Mouse (Mus musculus): ENCODE measurements at regions not wholly inside any gene's neighbourhood (a gene's known extent, or its start where the extent isn't known, plus 50 kb on each side); places are given as distances from the start of the nearest gene placed in this dataset.

GRCm38 (mm10) chr12:9151001-9151400, 121.2 kb downstream of the Ttc32 start:
- H3K9me3 ChIP-seq, result no peaks in the 10 kb centered on the region
- ATAC-seq (ENCODE audit: insufficient read depth, low FRiP score, low read depth), result no peak

GRCm38 (mm10) chr12:9151426-9151825, 121.6 kb downstream of the Ttc32 start:
- WGBS, result 87% methylated on average over 1 of the region's 1 CpGs
- no peaks in the 10 kb centered on the region for H3K9me3 ChIP-seq

More at GRCm38 (mm10) chr12:9151001-9151400, 121.2 kb downstream of the Ttc32 start:
- no peak overlapping the region for H3K9ac ChIP-seq
- H3K27me3 ChIP-seq (replicated peaks), result no peaks in the 10 kb centered on the region
- H3K27ac ChIP-seq, result no peak overlapping the region
- H3K4me3 ChIP-seq (replicated peaks), result no peak overlapping the region
- H3K4me1 ChIP-seq, result no peaks in the 10 kb centered on the region
- H3K4me2 ChIP-seq, result no peak overlapping the region
- H3K36me3 ChIP-seq, result no peaks in the 10 kb centered on the region

GRCm38 (mm10) chr12:9154491-9154890, 124.7 kb downstream of the Ttc32 start:
- ATAC-seq (ENCODE audit: insufficient read depth, low FRiP score, low read depth), result no peak
- H3K36me3 ChIP-seq, result no peaks in the 10 kb centered on the region
- H3K4me3 ChIP-seq (replicated peaks), result no peak overlapping the region
- H3K4me2 ChIP-seq, result no peak overlapping the region
- H3K27ac ChIP-seq, result no peak overlapping the region
- WGBS, result 81% methylated on average over 2 of the region's 2 CpGs
- H3K9me3 ChIP-seq, result no peaks in the 10 kb centered on the region
- no peaks in the 10 kb centered on the region for H3K27me3 ChIP-seq (replicated peaks)
- H3K4me1 ChIP-seq, result no peaks in the 10 kb centered on the region
- H3K9ac ChIP-seq, result no peak overlapping the region

More at GRCm38 (mm10) chr12:9151426-9151825, 121.6 kb downstream of the Ttc32 start:
- H3K36me3 ChIP-seq, result no peaks in the 10 kb centered on the region
- no peaks in the 10 kb centered on the region for H3K27me3 ChIP-seq (replicated peaks)
- H3K27ac ChIP-seq, result no peak overlapping the region
- H3K4me3 ChIP-seq (replicated peaks), result no peak overlapping the region
- no peak overlapping the region for H3K9ac ChIP-seq
- H3K4me1 ChIP-seq, result no peaks in the 10 kb centered on the region
- no peak overlapping the region for H3K4me2 ChIP-seq
- no peak for ATAC-seq (ENCODE audit: insufficient read depth, low FRiP score, low read depth)

GRCm38 (mm10) chr12:9156794-9157193, 127.0 kb downstream of the Ttc32 start:
- H3K9me3 ChIP-seq, result no peaks in the 10 kb centered on the region
- H3K4me1 ChIP-seq, result no peaks in the 10 kb centered on the region
- no peak for ATAC-seq (ENCODE audit: insufficient read depth, low FRiP score, low read depth)
- no peak overlapping the region for H3K27ac ChIP-seq
- no peaks in the 10 kb centered on the region for H3K36me3 ChIP-seq
- H3K4me3 ChIP-seq (replicated peaks), result no peak overlapping the region
- no peak overlapping the region for H3K9ac ChIP-seq
- H3K4me2 ChIP-seq, result no peak overlapping the region
- no peaks in the 10 kb centered on the region for H3K27me3 ChIP-seq (replicated peaks)

- Histone ChIP-seq H3K9me3 (no peaks in the 10 kb centered on the region), H3K9ac (no peak overlapping the region), H3K4me1 (no peaks in the 10 kb centered on the region), H3K4me3 (replicated peaks) (no peak overlapping the region), H3K36me3 (no peaks in the 10 kb centered on the region), H3K27ac (no peak overlapping the region), H3K4me2 (no peak overlapping the region), H3K27me3 (replicated peaks) (no peaks in the 10 kb centered on the region)
- no peak for ATAC-seq (ENCODE audit: insufficient read depth, low FRiP score, low read depth)
- WGBS, result 60% methylated on average over 5 of the region's 5 CpGs
Measured at GRCm38 (mm10) chr12:9158751-9159150, 129.0 kb downstream of the Ttc32 start.

- Histone ChIP-seq H3K36me3 (no peaks in the 10 kb centered on the region), H3K4me3 (replicated peaks) (no peak overlapping the region), H3K4me2 (no peak overlapping the region), H3K27ac (no peak overlapping the region), H3K9ac (no peak overlapping the region), H3K27me3 (replicated peaks) (no peaks in the 10 kb centered on the region), H3K9me3 (no peaks in the 10 kb centered on the region), H3K4me1 (no peaks in the 10 kb centered on the region)
- ATAC-seq (ENCODE audit: insufficient read depth, low FRiP score, low read depth), result no peak
- 70% methylated on average over 4 of the region's 4 CpGs for WGBS
Measured at GRCm38 (mm10) chr12:9165367-9165940, 135.7 kb downstream of the Ttc32 start.

- H3K36me3 ChIP-seq, result no peaks in the 10 kb centered on the region
- no peak overlapping the region for H3K4me3 ChIP-seq (replicated peaks)
- H3K9me3 ChIP-seq, result no peaks in the 10 kb centered on the region
- WGBS, result 50% methylated on average over 10 of the region's 10 CpGs
- H3K4me1 ChIP-seq, result no peaks in the 10 kb centered on the region
- H3K27me3 ChIP-seq (replicated peaks), result no peaks in the 10 kb centered on the region
- ATAC-seq (ENCODE audit: insufficient read depth, low FRiP score, low read depth), result peak; percentile 71; the same call in 1 of the 2 replicates
- no peak overlapping the region for H3K4me2 ChIP-seq
- H3K9ac ChIP-seq, result no peak overlapping the region
- H3K27ac ChIP-seq, result no peak overlapping the region
Measured at GRCm38 (mm10) chr12:9166218-9166908, 136.6 kb downstream of the Ttc32 start.

GRCm38 (mm10) chr12:9169008-9169407, 139.2 kb downstream of the Ttc32 start:
- Histone ChIP-seq H3K4me1 (no peaks in the 10 kb centered on the region), H3K27ac (no peak overlapping the region), H3K36me3 (no peaks in the 10 kb centered on the region), H3K9ac (no peak overlapping the region), H3K9me3 (no peaks in the 10 kb centered on the region), H3K4me3 (replicated peaks) (no peak overlapping the region), H3K27me3 (replicated peaks) (no peaks in the 10 kb centered on the region), H3K4me2 (no peak overlapping the region)
- ATAC-seq (ENCODE audit: insufficient read depth, low FRiP score, low read depth), result no peak
- WGBS, result 68% methylated on average over 3 of the region's 3 CpGs

- Histone ChIP-seq H3K9me3 (no peaks in the 10 kb centered on the region), H3K4me3 (replicated peaks) (no peak overlapping the region), H3K4me1 (no peaks in the 10 kb centered on the region), H3K36me3 (no peaks in the 10 kb centered on the region), H3K27ac (no peak overlapping the region), H3K27me3 (replicated peaks) (no peaks in the 10 kb centered on the region), H3K9ac (no peak overlapping the region), H3K4me2 (no peak overlapping the region)
- 12% methylated on average over 1 of the region's 1 CpGs for WGBS
- ATAC-seq (ENCODE audit: insufficient read depth, low FRiP score, low read depth), result no peak
Measured at GRCm38 (mm10) chr12:9173680-9174079, 143.9 kb downstream of the Ttc32 start.

GRCm38 (mm10) chr12:9174327-9174726, 144.5 kb downstream of the Ttc32 start:
- no peak for ATAC-seq (ENCODE audit: insufficient read depth, low FRiP score, low read depth)
- H3K27me3 ChIP-seq (replicated peaks), result no peaks in the 10 kb centered on the region
- no peak overlapping the region for H3K4me3 ChIP-seq (replicated peaks)
- no peak overlapping the region for H3K9ac ChIP-seq
- no peaks in the 10 kb centered on the region for H3K9me3 ChIP-seq
- H3K27ac ChIP-seq, result no peak overlapping the region
- WGBS, result 24% methylated on average over 9 of the region's 9 CpGs
- no peaks in the 10 kb centered on the region for H3K36me3 ChIP-seq
- H3K4me1 ChIP-seq, result no peaks in the 10 kb centered on the region
- H3K4me2 ChIP-seq, result no peak overlapping the region

GRCm38 (mm10) chr12:9176198-9176597, 146.4 kb downstream of the Ttc32 start:
- Histone ChIP-seq H3K4me2 (no peak overlapping the region), H3K4me3 (replicated peaks) (no peak overlapping the region), H3K36me3 (no peaks in the 10 kb centered on the region), H3K27me3 (replicated peaks) (no peaks in the 10 kb centered on the region), H3K27ac (no peak overlapping the region), H3K4me1 (no peaks in the 10 kb centered on the region), H3K9me3 (no peaks in the 10 kb centered on the region), H3K9ac (no peak overlapping the region)
- WGBS, result 51% methylated on average over 2 of the region's 2 CpGs
- no peak for ATAC-seq (ENCODE audit: insufficient read depth, low FRiP score, low read depth)

GRCm38 (mm10) chr12:9178626-9179025, 148.8 kb downstream of the Ttc32 start:
- no peaks in the 10 kb centered on the region for H3K27me3 ChIP-seq (replicated peaks)
- 24% methylated on average over 4 of the region's 4 CpGs for WGBS
- no peak overlapping the region for H3K9ac ChIP-seq
- H3K27ac ChIP-seq, result no peak overlapping the region
- H3K9me3 ChIP-seq, result no peaks in the 10 kb centered on the region
- H3K4me1 ChIP-seq, result no peaks in the 10 kb centered on the region
- ATAC-seq (ENCODE audit: insufficient read depth, low FRiP score, low read depth), result no peak
- no peak overlapping the region for H3K4me2 ChIP-seq
- no peaks in the 10 kb centered on the region for H3K36me3 ChIP-seq
- H3K4me3 ChIP-seq (replicated peaks), result no peak overlapping the region

- H3K4me3 ChIP-seq (replicated peaks), result no peak overlapping the region
- no peak overlapping the region for H3K9ac ChIP-seq
- no peaks in the 10 kb centered on the region for H3K4me1 ChIP-seq
- no peaks in the 10 kb centered on the region for H3K27me3 ChIP-seq (replicated peaks)
- ATAC-seq (ENCODE audit: insufficient read depth, low FRiP score, low read depth), result no peak
- H3K27ac ChIP-seq, result no peak overlapping the region
- WGBS, result 82% methylated on average over 4 of the region's 4 CpGs
- no peaks in the 10 kb centered on the region for H3K36me3 ChIP-seq
- H3K9me3 ChIP-seq, result no peaks in the 10 kb centered on the region
- no peak overlapping the region for H3K4me2 ChIP-seq
Measured at GRCm38 (mm10) chr12:9180677-9181076, 150.9 kb downstream of the Ttc32 start.
